Comparison of ENCODE assay signal across 14 mouse cellular contexts in genomic region chr9:23116311-23116710, GRCm38 (mm10).
"Had no signal": no experiment of that assay in that cellular context is flagged by ENCODE, and none has a peak within 500 bp of the region (broad histone marks: within the 10 kb centered on the region; RNA-seq: fewer than 3 reads in every experiment).

No protein-coding gene starts in this region.

- H3K27ac ChIP-seq: kidney, embryonic 15.5 days; liver, embryonic 13.5 days; midbrain, embryonic 10.5 days; midbrain, embryonic 13.5 days had no signal

- ATAC-seq: midbrain, embryonic 13.5 days; midbrain, embryonic 16.5 days had no signal

- H3K4me2 ChIP-seq: kidney, embryonic 15.5 days; liver, embryonic 13.5 days; midbrain, embryonic 13.5 days had no signal

- H3K27me3 ChIP-seq: liver, embryonic 13.5 days; midbrain, embryonic 13.5 days had no signal

- H3K9me3 ChIP-seq: kidney, embryonic 15.5 days; liver, embryonic 13.5 days; midbrain, embryonic 10.5 days; midbrain, embryonic 13.5 days had no signal

- H3K36me3 ChIP-seq: kidney, embryonic 15.5 days; liver, embryonic 13.5 days; midbrain, embryonic 10.5 days; midbrain, embryonic 13.5 days had no signal

- DNase-seq: kidney, adult 8-10 months; kidney, postnatal 10 days; kidney, postnatal 4 days; left cerebral cortex, postnatal 4 days; liver, embryonic 13.5 days; lung, adult 2 months; lung, postnatal 14 days; lung, postnatal 4 days; thymus, adult 18-20 months; thymus, postnatal 14 days had no signal

- H3K4me3 ChIP-seq: kidney, embryonic 15.5 days; liver, embryonic 13.5 days; midbrain, embryonic 10.5 days; midbrain, embryonic 13.5 days had no signal

- H3K9ac ChIP-seq: kidney, embryonic 15.5 days; liver, embryonic 13.5 days; midbrain, embryonic 13.5 days had no signal

- H3K4me1 ChIP-seq: kidney, embryonic 15.5 days; liver, embryonic 13.5 days; midbrain, embryonic 10.5 days; midbrain, embryonic 13.5 days had no signal
